Mouse (Mus musculus) CH12.LX (cell line): ENCODE results near the gene Trmt10a.

Source experiments
- CTCF ChIP-seq, 2 experiments: IDR thresholded peaks in 1 of 2; conservative IDR thresholded peaks in 1 of 2; 2 replicates each; pipeline ENCODE4 v1.5.1; 2011 to 2012; ENCODE audit warnings: low read depth in 2 of 2, low read length in 2 of 2, improper control_type of control experiment in 1 of 2, inconsistent platforms in 1 of 2, mild to moderate bottlenecking in 1 of 2, moderate library complexity in 1 of 2
- KAT2A ChIP-seq: IDR thresholded peaks from 2 replicates; pipeline ENCODE4 v1.6.1; 2012; ENCODE audit warnings: low read length, improper control_type of control experiment, inconsistent platforms; ENCODE audit not compliant: insufficient replicate concordance
- RAD21 ChIP-seq: IDR thresholded peaks from 2 replicates; pipeline ENCODE4 v1.6.1; 2011; ENCODE audit warnings: low read depth, mild to moderate bottlenecking, low read length, improper control_type of control experiment, moderate library complexity

- no peak for TF ChIP-seq KAT2A
- TF ChIP-seq RAD21, result no peak
- TF ChIP-seq CTCF (conservative IDR thresholded peaks at IDR 0.05 in 1 of 2, IDR thresholded peaks at IDR 0.05 in 1 of 2; ENCODE audit: low read depth in 2 of 2, low read length in 2 of 2), result no peak
Observed at GRCm38 (mm10) chr3:138144060-138144641, 903 bp downstream of the Trmt10a start.
